Mouse (Mus musculus) sigmoid colon, adult 10 weeks (tissue): ENCODE results near the gene Paqr4. TPM values are rescaled to one million over a fixed set of nuclear protein-coding genes. Genes with fewer than 3 reads are reported as not detected.

ENCODE experiments used
- polyA plus RNA-seq: library from polyadenylated mRNA; stranded (reverse); fragments of 350-450 nt; fragmentation: Illumina TruSeq; extraction: RNeasy Lipid Tissue Mini Kit (QIAGEN cat#74804); gene quantifications from one replicate; pipeline ENCODE4 v1.2.3, GENCODE M21; 2014; ENCODE audit warnings: low read depth, low replicate concordance

Paqr4 gene
- polyA plus RNA-seq = 20.3 TPM

DNA sequence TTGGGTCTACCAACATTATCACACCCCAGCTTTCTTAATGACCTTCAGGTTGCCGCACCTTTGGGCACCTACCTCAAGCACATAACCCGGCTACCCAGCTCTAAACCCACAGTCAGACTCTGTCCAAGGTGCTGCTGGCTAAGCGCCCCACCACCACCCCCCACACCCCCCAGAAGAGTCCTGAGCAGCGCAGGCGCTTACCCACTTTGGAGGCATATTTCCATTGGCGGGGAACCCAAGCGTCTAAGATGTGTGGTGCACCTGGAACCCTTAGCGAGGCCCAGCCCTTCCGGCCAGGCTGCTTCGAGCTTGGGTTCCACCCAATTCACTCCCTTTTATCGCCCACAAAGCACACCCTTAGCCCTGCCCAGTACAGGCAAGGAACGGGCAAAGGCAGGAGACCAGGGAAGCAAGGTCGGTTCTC is at the start of gene Paqr4:
Gene Paqr4 (minus strand): TSS at position 270 of the 424 bp plus-strand sequence.

DNA sequence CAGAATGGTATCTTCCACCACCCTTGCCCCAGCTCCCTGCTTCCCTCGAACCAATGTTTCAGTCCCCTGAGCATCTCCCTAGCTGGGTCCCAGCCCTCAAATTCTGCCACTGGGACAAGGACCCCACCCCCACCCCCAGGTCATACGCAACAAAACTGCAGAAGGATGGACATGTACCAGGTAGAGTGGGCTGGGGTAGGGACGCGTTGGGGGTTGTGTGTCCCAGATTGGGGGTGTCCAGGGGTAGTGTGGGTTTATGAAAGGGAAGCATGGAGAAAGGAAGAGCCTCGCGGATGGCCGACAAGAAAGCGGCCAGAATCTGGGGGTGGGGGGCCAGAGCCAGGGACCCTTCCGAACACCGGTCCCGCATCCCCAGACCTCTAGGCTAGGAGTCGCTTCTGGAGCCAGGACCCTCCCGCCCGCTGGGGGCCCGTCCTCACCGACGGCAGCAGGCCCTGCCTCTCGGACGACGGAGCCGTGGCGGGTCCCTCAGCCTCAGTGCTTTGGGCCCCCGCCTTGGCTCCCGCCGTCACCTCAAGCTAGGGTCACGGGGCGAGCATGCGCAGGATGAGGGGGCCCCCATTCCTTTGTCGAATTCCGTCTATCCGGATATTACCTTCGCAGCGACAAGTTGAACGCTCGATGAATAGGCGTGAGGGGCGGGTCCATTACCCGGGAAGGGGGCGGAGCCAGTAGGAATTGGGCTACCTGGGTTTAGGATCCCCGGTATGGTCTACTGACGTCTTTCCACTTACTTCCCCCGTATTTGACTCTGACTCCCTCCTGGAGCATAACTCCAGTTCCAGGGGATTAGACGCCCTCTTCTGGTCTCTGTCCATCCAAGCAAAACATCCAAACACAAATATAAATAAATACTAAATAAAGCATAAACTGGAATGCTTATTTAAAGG is 45.1 kb upstream of the Paqr4 start, which contains the start of gene Flywch2:
Gene Flywch2 (minus strand): TSS at position 521 of the 911 bp plus-strand sequence.

DNA sequence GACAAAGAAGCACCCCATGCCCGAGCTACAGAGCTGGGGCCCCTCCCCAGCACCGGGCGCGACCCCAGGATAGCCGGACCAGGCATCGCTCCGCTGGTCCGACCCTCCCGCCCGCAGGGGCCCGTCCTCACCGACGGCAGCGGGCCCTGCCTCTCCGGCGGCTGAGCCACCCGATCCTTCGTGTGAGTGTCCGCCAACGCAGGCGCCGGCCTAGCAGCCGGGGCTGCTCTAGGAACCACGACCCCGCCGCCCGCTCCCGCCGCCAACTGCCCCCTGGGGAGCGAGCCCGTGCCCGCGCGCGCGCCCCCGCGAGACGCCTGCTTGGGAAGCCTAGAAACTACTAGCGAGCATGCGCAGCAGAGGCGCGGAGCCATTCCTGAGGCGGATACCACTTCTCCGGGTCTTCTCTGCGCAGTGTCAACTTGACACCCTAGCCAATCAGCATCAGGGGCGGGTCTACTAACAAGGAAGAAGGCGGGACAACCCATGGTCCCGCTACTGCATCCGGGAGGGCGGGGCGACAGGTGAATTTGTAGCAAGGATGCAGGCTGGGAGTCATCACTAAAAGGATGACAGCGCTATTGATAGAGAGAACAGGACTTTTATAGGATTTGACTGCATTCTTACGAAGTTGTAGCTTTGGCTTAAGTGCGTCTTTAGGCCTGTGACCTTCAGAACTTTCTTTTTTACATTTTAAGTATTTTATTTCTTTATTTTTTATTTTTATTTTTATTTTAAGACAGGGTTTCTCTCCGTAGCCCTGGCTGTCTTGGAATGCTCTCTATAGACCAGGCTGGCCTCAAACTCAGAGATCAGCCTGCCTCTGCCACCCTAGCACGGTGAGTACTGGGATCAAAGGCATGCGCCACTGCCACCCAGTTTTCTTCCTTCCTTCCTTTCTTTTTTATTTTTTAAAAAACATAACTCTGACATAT is 30.9 kb upstream of the Paqr4 start, which contains the start of gene Flywch1:
Gene Flywch1 (minus strand): TSS at position 319 of the 935 bp plus-strand sequence.

DNA sequence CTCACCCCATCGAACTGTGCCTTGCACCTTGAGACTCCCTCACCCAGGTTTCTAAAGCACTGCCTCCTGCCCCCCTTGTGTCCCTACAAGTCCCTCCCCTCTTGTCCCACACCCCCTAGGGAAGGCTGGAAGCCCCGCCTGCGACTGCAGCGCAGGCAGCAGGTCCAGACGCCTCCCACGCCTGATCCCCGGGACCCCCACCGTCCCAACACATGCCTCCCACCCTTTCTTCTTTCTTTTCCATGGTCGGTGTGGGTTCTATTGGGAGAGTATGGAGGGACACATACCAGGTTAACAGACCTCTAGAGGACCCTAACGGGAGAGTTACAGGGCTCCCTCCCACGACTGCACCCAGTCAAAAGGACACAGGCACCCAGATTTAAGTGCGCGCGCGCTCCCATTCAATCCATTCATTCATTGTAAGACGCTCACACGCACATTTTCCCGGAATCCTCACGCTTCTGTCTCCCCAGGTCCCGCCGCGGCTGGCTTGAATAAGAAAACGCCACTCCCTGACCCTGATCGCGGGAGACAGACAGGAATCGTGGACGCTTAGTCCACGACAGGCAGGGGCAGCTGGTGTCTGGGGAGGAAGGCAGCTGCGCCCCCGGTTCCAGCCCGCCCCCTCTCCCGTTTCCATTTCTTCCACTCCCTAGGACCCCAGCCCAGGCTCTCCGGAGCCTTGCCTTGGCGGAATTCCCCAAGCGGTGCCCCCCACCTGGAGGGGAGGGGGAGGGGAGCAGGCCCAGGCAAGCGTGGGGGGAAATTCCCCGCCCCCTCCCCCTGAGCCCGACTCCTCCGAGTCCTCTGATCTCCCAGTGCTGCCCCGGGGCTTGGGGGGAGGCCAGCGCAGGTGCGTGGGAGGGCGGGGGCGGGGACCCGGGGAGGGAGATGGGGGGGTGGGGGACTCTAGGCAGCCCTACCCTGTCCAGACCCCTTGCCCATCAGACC is 4.9 kb upstream of the Paqr4 start, which contains the start of gene Kremen2:
Gene Kremen2 (minus strand): TSS at position 533 of the 951 bp plus-strand sequence.

DNA sequence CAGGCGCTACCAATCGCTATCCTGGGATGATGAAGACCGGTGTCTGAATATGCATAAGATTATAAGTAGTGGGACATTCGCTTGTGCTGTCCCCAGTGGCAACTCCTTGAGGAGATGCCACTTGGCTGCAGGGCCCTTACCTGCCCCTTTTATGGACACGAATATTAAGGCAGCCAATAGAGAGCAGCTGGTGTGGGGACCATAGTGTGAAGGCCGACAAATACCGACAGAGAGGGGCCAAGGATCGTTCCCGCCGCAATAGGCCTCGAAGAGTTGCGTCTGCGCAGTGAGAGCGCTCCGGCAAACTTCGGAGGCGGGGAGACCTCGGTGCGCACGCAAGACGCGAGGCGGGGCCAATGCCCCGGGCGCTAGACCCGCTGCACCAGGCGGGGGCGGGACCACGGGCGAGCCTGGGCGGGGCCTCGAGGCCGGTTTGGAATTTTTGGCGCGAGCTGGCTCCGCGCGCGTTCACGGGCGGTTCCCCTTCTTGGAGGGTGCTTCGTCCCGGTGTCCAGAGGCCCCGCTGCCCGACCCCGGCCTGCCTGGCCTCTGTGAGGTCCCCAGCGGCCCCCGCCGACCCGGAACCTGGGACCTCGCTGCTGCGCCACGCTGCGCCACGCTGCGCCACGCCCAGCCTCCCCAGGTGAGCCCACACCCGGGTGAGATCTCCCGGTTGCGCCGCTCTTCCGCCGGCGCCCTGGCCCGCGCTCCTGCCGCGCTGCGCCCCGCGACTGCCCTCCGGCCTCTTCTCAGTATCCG is 14.5 kb downstream of the Paqr4 start, which contains the start of gene Pkmyt1:
Gene Pkmyt1 (plus strand): TSS at position 338 of the 759 bp plus-strand sequence.

DNA sequence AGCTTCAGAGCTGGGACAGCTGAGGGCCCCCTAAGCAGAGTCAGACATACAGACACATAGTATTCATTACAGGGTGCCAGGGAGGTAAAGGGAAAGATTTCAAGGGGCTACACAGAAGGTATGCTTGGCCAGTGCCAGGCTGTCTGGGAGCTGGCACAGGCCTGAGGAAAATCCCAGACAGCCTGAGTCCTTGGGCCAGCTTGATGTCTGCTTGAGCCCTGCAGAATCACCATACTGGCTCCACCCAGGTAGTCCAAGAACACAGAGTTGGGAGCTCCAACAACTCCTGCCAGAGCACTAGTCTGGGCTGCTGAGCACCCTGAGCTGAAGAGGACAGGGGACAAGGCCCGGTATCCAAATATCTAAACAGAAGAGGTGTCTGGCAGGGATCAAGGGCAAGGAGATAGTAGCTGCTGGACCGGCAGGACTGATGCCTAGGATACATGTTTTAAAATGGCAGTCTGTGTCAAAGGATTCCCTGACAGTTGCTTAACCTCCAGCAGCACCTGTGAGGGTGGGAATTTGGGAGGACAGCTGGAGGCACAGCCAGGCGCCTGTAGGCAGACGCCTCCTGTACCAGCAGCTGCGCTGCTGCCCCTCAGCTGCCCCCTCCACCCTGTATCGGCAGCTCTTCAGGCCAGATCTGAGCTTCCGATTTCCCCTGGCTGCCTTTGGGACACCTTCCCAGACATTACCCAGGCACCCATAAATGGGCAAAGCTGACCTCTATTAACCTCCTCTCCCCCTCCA is 18.1 kb downstream of the Paqr4 start, which contains the start of gene 1520401A03Rik:
Gene 1520401A03Rik (minus strand): TSS at position 408 of the 750 bp plus-strand sequence.

Other genes starting within 250 kb of the Paqr4 start
- gene Zfp213, start 176.6 kb downstream of the Paqr4 start, polyA plus RNA-seq = 0.32 TPM
- not detected for gene Zfp13, start 141.4 kb downstream of the Paqr4 start, polyA plus RNA-seq
- gene Zscan10, start 140.0 kb downstream of the Paqr4 start, polyA plus RNA-seq = not detected
- gene Mmp25, start 95.6 kb downstream of the Paqr4 start, polyA plus RNA-seq = 0.13 TPM
- gene Bicdl2, start 80.4 kb downstream of the Paqr4 start, polyA plus RNA-seq = 1.8 TPM
- gene Hcfc1r1, start 67.3 kb downstream of the Paqr4 start, polyA plus RNA-seq = 7.9 TPM
- gene Thoc6, start 67.0 kb downstream of the Paqr4 start, polyA plus RNA-seq = 1.4 TPM
- 0.88 TPM for gene Tnfrsf12a, start 63.4 kb downstream of the Paqr4 start, polyA plus RNA-seq
- gene Cldn6, start 61.6 kb downstream of the Paqr4 start, polyA plus RNA-seq = not detected
- not detected for gene Cldn9, start 56.8 kb downstream of the Paqr4 start, polyA plus RNA-seq
- gene 1520401A03Rik, start 18.1 kb downstream of the Paqr4 start, polyA plus RNA-seq = not detected
- gene Pkmyt1, start 14.5 kb downstream of the Paqr4 start, polyA plus RNA-seq = 2.1 TPM
- gene Kremen2, start 5.0 kb upstream of the Paqr4 start, polyA plus RNA-seq = 0.41 TPM
- 1.2 TPM for gene Flywch1, start 30.7 kb upstream of the Paqr4 start, polyA plus RNA-seq
- 1.5 TPM for gene Flywch2, start 45.2 kb upstream of the Paqr4 start, polyA plus RNA-seq
- 275 TPM for gene Srrm2, start 49.7 kb upstream of the Paqr4 start, polyA plus RNA-seq
- 15.1 TPM for gene Elob, start 88.3 kb upstream of the Paqr4 start, polyA plus RNA-seq
- not detected for gene Prss33, start 95.2 kb upstream of the Paqr4 start, polyA plus RNA-seq
- 115 TPM for gene Prss32, start 103.0 kb upstream of the Paqr4 start, polyA plus RNA-seq
- 1.9 TPM for gene Prss41, start 103.3 kb upstream of the Paqr4 start, polyA plus RNA-seq
- gene Prss21, start 127.2 kb upstream of the Paqr4 start, polyA plus RNA-seq = not detected
- gene Dcpp1, start 140.0 kb upstream of the Paqr4 start, polyA plus RNA-seq = not detected
- gene Dcpp2, start 140.0 kb upstream of the Paqr4 start, polyA plus RNA-seq = not detected
- gene Dcpp3, start 176.6 kb upstream of the Paqr4 start, polyA plus RNA-seq = not detected
- not detected for gene Sbp, start 200.8 kb upstream of the Paqr4 start, polyA plus RNA-seq
- gene Sbpl, start 214.4 kb upstream of the Paqr4 start, polyA plus RNA-seq = not detected
- gene Prss30, start 239.7 kb upstream of the Paqr4 start, polyA plus RNA-seq = 32.7 TPM